Mouse (Mus musculus): ENCODE measurements around the gene Drg1. TPM values are rescaled to one million over a fixed set of nuclear protein-coding genes. Genes with fewer than 3 reads are reported as not detected.
"Not testable (repeated sequence)": the region's sequence is repeated elsewhere in the genome, so short reads cannot be mapped to it uniquely, and the experiment has no call there.

The Drg1 gene
- polyA plus RNA-seq, 1 experiment from 2014 or later = 228 TPM

DNA sequence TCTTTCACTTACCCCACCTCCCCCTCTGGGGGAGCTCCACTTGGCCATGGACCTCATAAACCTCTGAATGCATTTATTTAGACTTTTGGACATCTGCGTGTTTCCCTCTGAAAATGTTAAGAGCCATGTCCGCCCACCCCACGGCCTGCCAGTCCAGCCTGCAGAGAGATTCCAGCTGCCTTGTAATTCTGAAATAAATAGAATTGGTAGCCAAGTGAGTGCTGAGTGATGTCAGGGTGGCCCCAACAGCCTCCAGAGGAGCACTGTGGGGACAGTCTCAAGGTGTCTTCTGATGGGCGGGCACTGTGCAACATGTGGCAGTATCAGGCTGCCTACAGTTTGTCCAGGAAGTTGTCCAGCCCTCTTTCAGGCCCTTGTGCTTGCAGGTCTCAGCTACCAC lies 116.7 kb downstream of the Drg1 start:
- 95% methylated on average over 4 of the region's 4 CpGs for WGBS
- not testable (repeated sequence) for H3K4me2 ChIP-seq; H3K9ac ChIP-seq (replicated peaks); H3K4me1 ChIP-seq (replicated peaks); H3K27ac ChIP-seq; H3K4me3 ChIP-seq (replicated peaks); H3K27me3 ChIP-seq; ATAC-seq (ENCODE audit: insufficient number of reproducible peaks, insufficient read depth, low FRiP score, low TSS enrichment, low read depth)
- Histone ChIP-seq H3K36me3 (peaks cover 13% of the 10 kb centered on the region), H3K9me3 (peaks cover 18% of the 10 kb centered on the region)

DNA sequence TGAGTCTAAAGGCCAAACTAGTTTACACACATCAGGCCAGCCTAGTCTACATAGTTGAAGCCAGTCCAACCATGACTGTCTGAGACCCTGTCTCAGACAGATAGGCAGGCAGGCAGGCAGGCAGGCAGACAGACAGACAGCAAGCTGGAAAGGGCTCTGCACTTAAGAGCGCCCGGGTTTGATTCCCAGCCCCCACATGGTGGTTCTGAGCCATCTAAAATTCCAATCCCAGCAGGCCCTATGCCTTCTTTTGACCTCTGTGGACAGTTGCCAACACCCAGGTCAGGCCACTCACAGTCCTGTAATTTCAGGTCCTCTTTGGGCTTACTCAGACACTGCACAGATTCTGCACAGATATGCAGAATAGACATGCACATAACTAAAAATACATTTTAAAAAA lies 119.4 kb downstream of the Drg1 start:
- not testable (repeated sequence) for H3K4me2 ChIP-seq; H3K27ac ChIP-seq; H3K4me1 ChIP-seq (replicated peaks); ATAC-seq (ENCODE audit: insufficient number of reproducible peaks, insufficient read depth, low FRiP score, low TSS enrichment, low read depth); H3K9ac ChIP-seq (replicated peaks); H3K4me3 ChIP-seq (replicated peaks); H3K27me3 ChIP-seq; H3K36me3 ChIP-seq
- 95% methylated on average over 2 of the region's 2 CpGs for WGBS
- peaks cover 16% of the 10 kb centered on the region for H3K9me3 ChIP-seq

DNA sequence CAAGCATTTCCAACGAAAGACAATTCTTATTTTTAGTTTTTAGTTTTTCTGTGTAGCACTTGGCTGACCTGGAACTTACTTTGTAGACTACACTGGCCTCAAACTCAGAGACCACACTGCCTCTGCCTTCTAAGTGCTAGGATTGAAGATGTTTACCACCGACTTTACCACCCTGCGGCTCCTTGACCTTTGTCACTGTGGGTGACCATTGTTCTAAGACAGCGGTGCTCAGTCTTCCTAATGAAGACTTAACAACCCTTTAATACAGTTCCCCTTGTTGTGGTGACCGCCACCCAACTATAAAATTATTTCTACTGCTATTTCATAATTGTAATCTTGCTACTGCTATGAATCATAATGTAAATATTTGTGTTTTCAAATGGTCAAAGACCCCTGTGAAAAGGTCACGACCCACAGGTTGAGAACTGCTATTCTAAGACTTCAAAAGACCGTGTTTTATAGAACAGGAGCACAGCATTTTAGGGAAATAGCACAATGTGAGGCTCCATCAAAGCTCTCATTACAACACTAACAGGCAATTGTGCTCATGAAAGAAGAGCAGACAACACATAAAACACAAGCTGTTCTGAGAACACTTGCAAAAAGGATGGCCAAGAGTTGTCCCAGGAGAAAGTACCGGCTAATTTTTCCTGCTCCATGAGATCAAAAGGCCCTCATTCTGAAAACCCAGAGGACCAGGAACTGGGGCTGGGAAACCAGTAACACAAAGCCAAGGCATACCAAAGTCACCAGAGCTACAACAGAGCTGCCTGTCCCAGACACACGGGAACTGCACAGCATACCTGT lies 120.7 kb downstream of the Drg1 start:
- WGBS = 76% methylated on average over 8 of the region's 9 CpGs

DNA sequence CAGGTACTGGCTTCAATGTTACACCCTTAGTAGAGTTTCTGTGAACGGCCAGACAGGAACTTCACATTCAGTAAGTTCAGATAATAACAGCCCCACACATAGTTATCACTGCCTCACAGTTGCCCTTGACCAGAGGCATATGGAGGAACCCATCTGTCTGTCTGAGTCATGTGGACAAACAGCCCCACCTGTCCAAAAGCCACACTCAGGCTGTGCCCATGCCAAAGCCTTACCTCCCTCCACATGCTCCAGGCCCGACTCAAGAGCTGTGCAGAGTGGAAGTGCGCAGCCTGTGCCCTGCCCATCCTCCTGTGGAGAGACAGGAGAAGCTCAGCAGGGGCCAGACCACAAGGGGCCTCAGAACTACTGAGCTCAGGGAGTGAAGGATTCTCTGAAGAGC lies 122.2 kb downstream of the Drg1 start:
- H3K4me3 ChIP-seq (replicated peaks); H3K4me1 ChIP-seq (replicated peaks); H3K4me2 ChIP-seq; H3K36me3 ChIP-seq; H3K27me3 ChIP-seq; H3K27ac ChIP-seq; ATAC-seq (ENCODE audit: insufficient number of reproducible peaks, insufficient read depth, low FRiP score, low TSS enrichment, low read depth); H3K9ac ChIP-seq (replicated peaks): not testable (repeated sequence)
- WGBS = 73% methylated on average over 3 of the region's 3 CpGs
- H3K9me3 ChIP-seq = peaks cover 14% of the 10 kb centered on the region

More for the DNA sequence above, 120.7 kb downstream of the Drg1 start:
- not testable (repeated sequence) for ATAC-seq (ENCODE audit: insufficient number of reproducible peaks, insufficient read depth, low FRiP score, low TSS enrichment, low read depth); H3K27me3 ChIP-seq; H3K4me1 ChIP-seq (replicated peaks); H3K36me3 ChIP-seq; H3K4me2 ChIP-seq; H3K4me3 ChIP-seq (replicated peaks); H3K9ac ChIP-seq (replicated peaks); H3K27ac ChIP-seq
- H3K9me3 ChIP-seq = peaks cover 17% of the 10 kb centered on the region

DNA sequence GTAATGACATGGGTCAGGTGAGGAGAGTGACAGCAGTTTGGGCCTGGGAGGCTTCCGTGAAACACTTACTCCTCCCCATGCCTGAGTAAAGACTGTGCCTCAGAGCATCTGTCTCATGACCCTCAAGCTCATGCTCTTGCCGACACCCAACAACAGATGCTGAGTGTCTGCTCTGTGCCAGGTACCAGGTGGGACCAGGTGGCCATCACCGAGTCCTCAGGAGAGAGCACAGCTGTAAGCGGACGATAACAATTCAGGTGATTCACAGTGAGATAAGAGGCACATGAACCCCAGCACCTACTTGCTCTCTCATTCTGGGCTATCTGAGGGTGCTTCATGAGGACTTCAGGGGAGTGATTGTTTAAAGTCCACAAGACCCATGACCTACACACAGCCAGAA lies 123.8 kb downstream of the Drg1 start:
- 89% methylated on average over 4 of the region's 5 CpGs for WGBS
- ATAC-seq (ENCODE audit: insufficient number of reproducible peaks, insufficient read depth, low FRiP score, low TSS enrichment, low read depth) = peak; percentile 77
- H3K9ac ChIP-seq (replicated peaks); H3K27ac ChIP-seq; H3K4me3 ChIP-seq (replicated peaks); H3K36me3 ChIP-seq; H3K27me3 ChIP-seq; H3K4me1 ChIP-seq (replicated peaks); H3K4me2 ChIP-seq: not testable (repeated sequence)
- peaks cover 23% of the 10 kb centered on the region for H3K9me3 ChIP-seq

DNA sequence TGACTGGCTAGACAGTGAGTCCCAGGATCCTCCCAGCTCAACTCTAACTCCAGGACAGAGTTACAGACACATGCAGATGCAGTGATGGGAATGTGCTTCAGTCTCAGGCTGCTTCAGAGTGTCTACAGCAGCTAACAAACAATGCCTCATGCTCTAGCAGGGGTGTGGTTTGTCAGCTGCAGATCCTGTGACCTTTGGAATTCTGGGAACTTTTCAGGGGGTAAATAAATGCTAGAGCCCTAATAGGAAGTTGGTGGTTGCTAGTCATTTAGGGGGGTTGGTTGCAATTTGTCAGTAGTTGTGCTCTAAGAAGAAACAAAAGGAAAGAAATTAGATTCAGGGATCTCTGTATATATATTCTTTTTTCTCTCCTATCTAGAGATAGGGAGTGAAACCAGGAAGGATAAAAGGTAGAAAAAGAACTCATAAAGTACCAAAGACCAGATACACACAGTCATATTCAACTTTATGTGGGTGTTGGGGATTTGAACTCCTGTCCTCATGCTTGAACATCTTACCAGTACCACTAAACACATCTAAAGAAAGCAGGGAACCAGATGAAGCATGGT lies 125.2 kb downstream of the Drg1 start:
- not testable (repeated sequence) for H3K27me3 ChIP-seq; H3K9ac ChIP-seq (replicated peaks)

DNA sequence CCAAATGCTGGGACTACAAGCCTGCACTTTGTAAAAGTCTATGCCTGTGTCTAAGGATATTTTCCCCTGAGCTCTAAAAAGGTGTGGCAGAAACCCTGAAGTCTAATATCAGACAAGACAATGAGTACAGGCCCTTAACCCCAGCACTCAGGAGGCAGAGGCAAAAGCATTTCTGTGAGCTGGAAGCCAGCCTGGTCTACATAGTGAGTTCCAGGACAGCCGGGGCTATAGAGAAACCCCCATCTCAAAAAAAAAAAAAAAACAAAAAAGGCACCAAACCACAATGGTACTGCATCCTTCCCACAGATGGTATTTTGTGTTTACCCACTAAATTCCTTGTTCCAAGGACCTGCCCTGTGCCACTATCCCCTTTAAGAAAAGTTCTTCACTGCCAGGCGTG lies 127.9 kb downstream of the Drg1 start:
- not testable (repeated sequence) for H3K4me3 ChIP-seq (replicated peaks); H3K36me3 ChIP-seq; H3K27ac ChIP-seq; H3K4me1 ChIP-seq (replicated peaks); H3K27me3 ChIP-seq; H3K9ac ChIP-seq (replicated peaks); ATAC-seq (ENCODE audit: insufficient number of reproducible peaks, insufficient read depth, low FRiP score, low TSS enrichment, low read depth); H3K4me2 ChIP-seq
- H3K9me3 ChIP-seq = peaks cover 26% of the 10 kb centered on the region
- 89% methylated on average over 2 of the region's 2 CpGs for WGBS

More for the DNA sequence above, 125.2 kb downstream of the Drg1 start:
- not testable (repeated sequence) for H3K4me2 ChIP-seq; H3K36me3 ChIP-seq; H3K4me1 ChIP-seq (replicated peaks); ATAC-seq (ENCODE audit: insufficient number of reproducible peaks, insufficient read depth, low FRiP score, low TSS enrichment, low read depth); H3K4me3 ChIP-seq (replicated peaks); H3K27ac ChIP-seq
- peaks cover 27% of the 10 kb centered on the region for H3K9me3 ChIP-seq

Other genes starting within 250 kb of the Drg1 start
- 14.2 and 18.9 TPM in 2 replicates for gene Sfi1, start 73.0 kb downstream of the Drg1 start, polyA plus RNA-seq (2016; fragmentation: Nextera tagmentation; extraction: Ambion mirVana)
- gene Eif4enif1, start 64.0 kb downstream of the Drg1 start, polyA plus RNA-seq (2016; fragmentation: Nextera tagmentation; extraction: Ambion mirVana) = 66.8 and 80.7 TPM in 2 replicates
- gene Patz1, start 22.5 kb upstream of the Drg1 start, polyA plus RNA-seq (2016; fragmentation: Nextera tagmentation; extraction: Ambion mirVana) = 72.2 and 75.0 TPM in 2 replicates
- gene Pik3ip1, start 64.0 kb upstream of the Drg1 start, polyA plus RNA-seq (2016; fragmentation: Nextera tagmentation; extraction: Ambion mirVana) = 15.1 and 18.8 TPM in 2 replicates
- 58.5 and 62.3 TPM in 2 replicates for gene Limk2, start 142.8 kb upstream of the Drg1 start, polyA plus RNA-seq (2016; fragmentation: Nextera tagmentation; extraction: Ambion mirVana)
- 35.4 and 36.8 TPM in 2 replicates for gene Rnf185, start 185.9 kb upstream of the Drg1 start, polyA plus RNA-seq (2016; fragmentation: Nextera tagmentation; extraction: Ambion mirVana)
- gene Pla2g3, start 221.9 kb upstream of the Drg1 start, polyA plus RNA-seq (2016; fragmentation: Nextera tagmentation; extraction: Ambion mirVana) = 0.45 and 0.53 TPM in 2 replicates
- 0.10 TPM in 1 of 2 replicates, not detected in the other for gene Inpp5j, start 238.4 kb upstream of the Drg1 start, polyA plus RNA-seq (2016; fragmentation: Nextera tagmentation; extraction: Ambion mirVana)
- gene Selenom, start 248.3 kb upstream of the Drg1 start, polyA plus RNA-seq (2016; fragmentation: Nextera tagmentation; extraction: Ambion mirVana) = 79.4 and 80.2 TPM in 2 replicates

All from limb, embryonic 12.5 days (tissue).